Mouse (Mus musculus): ENCODE results near the gene Hmg20a. TPM values are rescaled to one million over a fixed set of nuclear protein-coding genes. Genes with fewer than 3 reads are reported as not detected.
A peak's percentile ranks its signal among the peaks of the same experiment; 100 is the strongest.

The Hmg20a gene
- polyA plus RNA-seq, 1 experiment from 2014 or later, result 15.2 TPM

DNA sequence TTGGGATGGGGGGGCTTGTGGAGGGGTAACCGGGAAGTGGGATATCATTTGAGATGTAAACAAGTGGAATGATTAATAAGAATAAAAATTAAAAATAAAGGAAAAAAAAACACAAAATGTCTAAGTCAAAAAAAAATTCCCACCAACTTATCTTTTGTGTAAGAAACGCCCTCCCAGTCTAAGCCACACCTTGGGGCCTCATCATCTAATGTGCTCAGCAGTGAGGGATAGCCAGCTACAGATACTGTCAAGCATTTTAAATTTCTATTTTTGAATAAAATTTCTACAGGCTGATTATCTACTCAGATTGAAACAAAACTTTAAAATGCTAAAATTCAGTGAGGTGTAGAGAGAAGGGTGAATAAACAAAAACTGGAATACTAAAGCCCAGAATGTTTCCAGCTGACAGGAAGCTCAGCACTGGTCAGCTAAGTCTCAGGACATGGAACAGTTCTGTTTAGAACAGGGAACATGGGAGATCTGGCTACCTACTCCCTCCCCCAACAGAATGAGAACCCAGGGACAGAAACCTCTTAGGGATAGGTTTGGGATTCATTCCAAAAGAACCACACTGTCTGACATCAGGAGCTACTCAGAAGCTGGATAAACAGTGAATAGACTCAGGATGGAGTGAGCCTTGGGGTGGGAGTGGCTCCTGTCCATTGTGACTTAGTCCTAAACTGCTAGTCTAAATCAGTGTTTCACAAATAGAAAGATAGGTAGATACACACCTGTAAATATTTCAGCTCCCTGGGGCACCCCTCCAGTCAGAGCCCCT, 34.8 kb downstream of the Hmg20a start:
- H3K4me2 ChIP-seq (replicated peaks; ENCODE audit: low read depth), result no peak overlapping the region
- TF ChIP-seq CTCF (IDR thresholded peaks at IDR 0.05; ENCODE audit: low read depth) (no peak), EP300 (optimal IDR thresholded peaks at IDR 0.05) (no peak)
- no peaks in the 10 kb centered on the region for H3K27me3 ChIP-seq (ENCODE audit: control insufficient read depth, insufficient read depth, low read length)
- H3K36me3 ChIP-seq (ENCODE audit: control insufficient read depth, insufficient read depth, low read length), result no peaks in the 10 kb centered on the region
- H3K9me3 ChIP-seq (ENCODE audit: control insufficient read depth, low read length), result no peaks in the 10 kb centered on the region
- no peak overlapping the region for H3K4me3 ChIP-seq (ENCODE audit: low read depth, low read length)
- no peak overlapping the region for H3K27ac ChIP-seq (replicated peaks)
- no peak for ATAC-seq (ENCODE audit: low FRiP score, low TSS enrichment)
- H3K9ac ChIP-seq (ENCODE audit: low read length), result no peak overlapping the region
- WGBS, result 80% methylated on average over 2 of the region's 2 CpGs
- no peaks in the 10 kb centered on the region for H3K4me1 ChIP-seq (replicated peaks; ENCODE audit: control insufficient read depth, insufficient read depth)
- no peak for DNase-seq (ENCODE audit: low spot score)

DNA sequence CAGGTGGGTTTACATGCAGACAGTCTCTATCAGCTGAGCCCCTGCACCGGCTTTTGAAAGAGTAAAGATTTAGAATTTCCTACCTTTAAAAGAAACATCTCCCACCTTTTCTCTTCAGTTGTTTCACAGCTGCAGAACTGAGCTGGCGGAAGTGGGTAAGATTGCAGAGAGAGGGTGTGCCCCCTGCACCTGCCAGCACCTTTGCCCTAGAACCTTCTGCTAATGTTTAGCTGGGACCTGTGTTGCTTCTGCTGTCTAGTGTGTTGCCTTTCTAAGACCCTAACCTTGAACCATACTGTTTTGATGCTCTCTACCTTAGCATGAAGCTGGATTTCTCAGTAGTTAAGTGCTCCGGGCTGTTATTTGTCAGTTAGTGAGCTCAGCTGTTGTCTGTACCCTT, 38.0 kb downstream of the Hmg20a start:
- TF ChIP-seq CTCF (IDR thresholded peaks at IDR 0.05; ENCODE audit: low read depth), result no peak
- no peak for TF ChIP-seq EP300 (optimal IDR thresholded peaks at IDR 0.05)
- H3K9me3 ChIP-seq (ENCODE audit: control insufficient read depth, low read length), result no peaks in the 10 kb centered on the region
- no peak overlapping the region for H3K4me2 ChIP-seq (replicated peaks; ENCODE audit: low read depth)
- H3K36me3 ChIP-seq (ENCODE audit: control insufficient read depth, insufficient read depth, low read length), result no peaks in the 10 kb centered on the region
- no peak overlapping the region for H3K4me3 ChIP-seq (ENCODE audit: low read depth, low read length)
- no peaks in the 10 kb centered on the region for H3K27me3 ChIP-seq (ENCODE audit: control insufficient read depth, insufficient read depth, low read length)
- H3K27ac ChIP-seq (replicated peaks), result no peak overlapping the region; the same call in 1 of the 2 replicates
- 77% methylated on average over 3 of the region's 3 CpGs for WGBS
- ATAC-seq (ENCODE audit: low FRiP score, low TSS enrichment) (peak; percentile 64; the same call in 1 of the 2 replicates), DNase-seq (ENCODE audit: low spot score) (peak; percentile 50)
- H3K9ac ChIP-seq (ENCODE audit: low read length), result no peak overlapping the region
- H3K4me1 ChIP-seq (replicated peaks; ENCODE audit: control insufficient read depth, insufficient read depth), result no peaks in the 10 kb centered on the region

DNA sequence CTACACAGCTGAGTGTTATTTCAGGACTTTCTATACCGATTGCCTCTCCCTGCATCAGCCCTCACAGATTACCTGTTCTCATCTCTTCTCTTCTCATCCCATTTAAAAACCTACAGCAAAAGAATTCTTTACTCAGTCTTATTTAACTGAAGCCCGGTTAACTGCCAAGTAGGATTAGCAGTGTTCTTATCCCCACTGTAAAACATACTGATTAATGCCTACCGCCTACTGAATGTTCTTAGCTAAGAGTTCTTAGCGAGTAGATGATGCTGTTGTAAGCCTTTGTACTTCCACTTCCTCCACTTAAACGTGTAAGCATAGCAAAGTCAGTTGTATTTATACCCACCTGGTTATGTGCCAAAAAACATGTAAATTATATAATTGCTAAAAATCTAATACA, 42.6 kb downstream of the Hmg20a start:
- no peak overlapping the region for H3K27ac ChIP-seq (replicated peaks)
- H3K9me3 ChIP-seq (ENCODE audit: control insufficient read depth, low read length), result no peaks in the 10 kb centered on the region
- no peak overlapping the region for H3K9ac ChIP-seq (ENCODE audit: low read length)
- DNase-seq (ENCODE audit: low spot score) (no peak), ATAC-seq (ENCODE audit: low FRiP score, low TSS enrichment) (no peak)
- H3K4me2 ChIP-seq (replicated peaks; ENCODE audit: low read depth), result no peak overlapping the region
- H3K4me1 ChIP-seq (replicated peaks; ENCODE audit: control insufficient read depth, insufficient read depth), result peaks cover 8% of the 10 kb centered on the region; the same call in 1 of the 2 replicates
- no peaks in the 10 kb centered on the region for H3K27me3 ChIP-seq (ENCODE audit: control insufficient read depth, insufficient read depth, low read length)
- H3K36me3 ChIP-seq (ENCODE audit: control insufficient read depth, insufficient read depth, low read length), result no peaks in the 10 kb centered on the region
- H3K4me3 ChIP-seq (ENCODE audit: low read depth, low read length), result no peak overlapping the region
- TF ChIP-seq EP300 (optimal IDR thresholded peaks at IDR 0.05) (no peak), CTCF (IDR thresholded peaks at IDR 0.05; ENCODE audit: low read depth) (no peak)
- WGBS, result 35% methylated on average over 5 of the region's 5 CpGs

DNA sequence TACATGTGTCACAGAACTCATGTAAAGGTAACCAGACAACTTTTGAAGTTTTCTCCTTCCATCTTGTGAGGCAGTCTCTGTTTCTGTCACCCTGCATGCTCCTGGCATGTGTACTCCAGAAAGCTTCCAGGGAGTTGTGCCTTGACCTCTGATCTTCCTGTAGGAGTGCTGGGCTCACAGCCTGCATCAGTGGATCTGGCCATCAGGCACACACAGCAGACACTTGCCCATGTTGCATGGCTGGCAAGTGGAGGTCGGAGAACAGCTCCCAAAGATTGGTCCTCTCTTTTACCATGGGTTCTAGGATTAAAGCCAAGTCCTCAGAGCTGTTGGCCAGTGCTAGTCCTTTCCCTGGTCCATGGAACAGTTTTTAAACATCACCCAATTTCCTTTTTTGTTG, 44.2 kb downstream of the Hmg20a start:
- no peak for TF ChIP-seq EP300 (optimal IDR thresholded peaks at IDR 0.05)
- no peak for TF ChIP-seq CTCF (IDR thresholded peaks at IDR 0.05; ENCODE audit: low read depth)
- H3K27ac ChIP-seq (replicated peaks), result no peak overlapping the region
- H3K4me3 ChIP-seq (ENCODE audit: low read depth, low read length), result no peak overlapping the region
- H3K4me1 ChIP-seq (replicated peaks; ENCODE audit: control insufficient read depth, insufficient read depth), result peaks cover 8% of the 10 kb centered on the region; the same call in 1 of the 2 replicates
- H3K27me3 ChIP-seq (ENCODE audit: control insufficient read depth, insufficient read depth, low read length), result no peaks in the 10 kb centered on the region
- no peaks in the 10 kb centered on the region for H3K9me3 ChIP-seq (ENCODE audit: control insufficient read depth, low read length)
- ATAC-seq (ENCODE audit: low FRiP score, low TSS enrichment), result no peak
- no peak for DNase-seq (ENCODE audit: low spot score)
- no peak overlapping the region for H3K9ac ChIP-seq (ENCODE audit: low read length)
- H3K4me2 ChIP-seq (replicated peaks; ENCODE audit: low read depth), result no peak overlapping the region
- H3K36me3 ChIP-seq (ENCODE audit: control insufficient read depth, insufficient read depth, low read length), result no peaks in the 10 kb centered on the region
- 93% methylated on average over 1 of the region's 1 CpGs for WGBS

DNA sequence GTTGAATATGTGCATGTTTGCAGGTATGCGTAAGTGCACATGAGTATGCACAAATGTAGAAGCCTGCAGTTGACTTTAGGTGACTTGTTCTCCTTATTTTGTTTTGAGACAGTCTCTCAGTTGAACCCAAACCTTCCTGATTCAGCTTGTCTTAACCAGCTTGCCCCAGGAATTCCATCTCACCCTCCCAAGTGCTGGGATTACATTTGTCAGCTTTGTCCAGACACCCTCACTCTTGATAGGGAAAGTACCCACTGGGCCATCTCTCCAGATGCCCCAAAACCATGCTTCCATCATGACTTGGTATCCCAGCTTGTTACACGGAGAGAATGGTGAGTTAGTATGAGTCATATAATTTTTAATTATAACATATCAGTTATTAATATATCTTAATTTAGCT, 44.6 kb downstream of the Hmg20a start:
- no peak for TF ChIP-seq CTCF (IDR thresholded peaks at IDR 0.05; ENCODE audit: low read depth)
- Histone ChIP-seq H3K4me3 (ENCODE audit: low read depth, low read length) (no peak overlapping the region), H3K9ac (ENCODE audit: low read length) (no peak overlapping the region), H3K27ac (replicated peaks) (no peak overlapping the region), H3K4me1 (replicated peaks; ENCODE audit: control insufficient read depth, insufficient read depth) (peaks cover 8% of the 10 kb centered on the region; the same call in 1 of the 2 replicates), H3K4me2 (replicated peaks; ENCODE audit: low read depth) (no peak overlapping the region), H3K27me3 (ENCODE audit: control insufficient read depth, insufficient read depth, low read length) (no peaks in the 10 kb centered on the region), H3K36me3 (ENCODE audit: control insufficient read depth, insufficient read depth, low read length) (no peaks in the 10 kb centered on the region; the same call in 1 of the 2 replicates), H3K9me3 (ENCODE audit: control insufficient read depth, low read length) (no peaks in the 10 kb centered on the region)
- DNase-seq (ENCODE audit: low spot score) (no peak), ATAC-seq (ENCODE audit: low FRiP score, low TSS enrichment) (no peak)
- 74% methylated on average over 2 of the region's 2 CpGs for WGBS

Measured in stomach, postnatal 0 days (tissue).